ENCODE assay signal across 23 mouse cellular contexts in the genomic region with DNA sequence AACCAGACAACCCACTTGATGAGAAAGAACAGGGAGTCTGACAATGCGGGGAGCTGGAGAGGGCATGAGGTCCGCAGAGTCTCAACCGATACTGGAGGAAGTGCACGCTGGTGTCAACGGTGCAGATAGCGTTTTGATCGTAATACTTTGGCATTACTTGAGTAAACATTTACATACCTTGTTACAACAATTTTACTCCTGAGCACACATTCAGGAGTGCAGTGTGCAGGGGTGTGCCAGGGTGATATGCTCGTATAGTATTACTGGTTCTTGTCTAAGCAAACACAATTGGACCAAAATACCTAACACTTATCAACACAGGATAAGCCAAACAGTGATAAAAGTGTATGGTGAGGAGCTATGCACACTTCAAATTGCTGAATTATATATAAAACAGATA.
"Had no signal": no experiment of that assay in that cellular context is flagged by ENCODE, and none has a peak within 500 bp of the region (broad histone marks: within the 10 kb centered on the region; RNA-seq: fewer than 3 reads in every experiment).

No protein-coding gene starts in this region.

- H3K4me2 ChIP-seq: limb, embryonic 13.5 days; liver, embryonic 12.5 days; liver, embryonic 15.5 days; midbrain, embryonic 13.5 days; neural tube, embryonic 13.5 days had no signal

- DNase-seq: kidney, adult 18-20 months; kidney, adult 9 months; kidney, postnatal 14 days; kidney, postnatal 4 days; layer of hippocampus, adult 9-11 months; liver; lung, adult 2 months; retina, postnatal 1 day; thymus, adult 2 months; thymus, postnatal 25 days had no signal

- H3K27ac ChIP-seq: layer of hippocampus, adult 2 months; limb, embryonic 10.5 days; limb, embryonic 13.5 days; liver, embryonic 12.5 days; liver, embryonic 15.5 days; midbrain, embryonic 10.5 days; midbrain, embryonic 13.5 days; neural tube, embryonic 13.5 days had no signal

- H3K36me3 ChIP-seq: liver, embryonic 12.5 days; liver, embryonic 15.5 days; midbrain, embryonic 10.5 days; midbrain, embryonic 13.5 days; neural tube, embryonic 13.5 days had no signal

- ATAC-seq: hindbrain, embryonic 16.5 days; liver, embryonic 12.5 days; lung, postnatal 0 days; midbrain, embryonic 13.5 days; midbrain, embryonic 16.5 days had no signal

- H3K27me3 ChIP-seq: limb, embryonic 13.5 days; liver, embryonic 12.5 days; liver, embryonic 15.5 days; megakaryocyte, embryonic 14.5 days; midbrain, embryonic 13.5 days; neural tube, embryonic 13.5 days had no signal

- H3K9me3 ChIP-seq: limb, embryonic 10.5 days; liver, embryonic 12.5 days; liver, embryonic 15.5 days; midbrain, embryonic 10.5 days; midbrain, embryonic 13.5 days; neural tube, embryonic 13.5 days had no signal

- H3K4me3 ChIP-seq: layer of hippocampus, adult 2 months; limb, embryonic 10.5 days; limb, embryonic 13.5 days; liver, embryonic 12.5 days; liver, embryonic 15.5 days; megakaryocyte, embryonic 14.5 days; midbrain, embryonic 10.5 days; midbrain, embryonic 13.5 days; myocyte; neural tube, embryonic 13.5 days had no signal

- H3K9ac ChIP-seq: limb, embryonic 13.5 days; liver, embryonic 12.5 days; liver, embryonic 15.5 days; midbrain, embryonic 13.5 days; neural tube, embryonic 13.5 days had no signal

- H3K4me1 ChIP-seq: limb, embryonic 10.5 days; liver, embryonic 12.5 days; liver, embryonic 15.5 days; megakaryocyte, embryonic 14.5 days; midbrain, embryonic 10.5 days; midbrain, embryonic 13.5 days; neural tube, embryonic 13.5 days had no signal
